Mouse (Mus musculus): ENCODE data around the gene Lrch1.
A peak's percentile ranks its signal among the peaks of the same experiment; 100 is the strongest.

The Lrch1 gene

DNA sequence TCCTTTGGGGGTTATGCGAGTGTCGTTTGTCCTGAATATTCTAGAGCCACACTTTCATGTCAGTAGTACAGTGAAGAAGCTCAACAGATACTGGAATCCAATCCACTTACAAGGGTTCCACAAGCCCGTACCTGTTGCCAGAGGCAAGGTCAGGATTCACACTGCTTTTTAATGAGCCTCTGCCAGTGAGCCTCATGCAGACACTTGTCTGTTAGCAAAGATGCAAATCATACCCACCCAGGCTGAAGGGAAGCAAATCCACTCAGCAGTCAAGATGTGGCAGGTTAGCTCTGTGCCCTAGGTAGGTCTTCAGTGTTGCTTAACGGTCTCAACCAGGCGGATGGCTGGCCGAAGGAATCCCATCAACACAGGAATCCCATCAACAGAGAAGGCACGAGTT, 62.8 kb downstream of the Lrch1 start:
- DNase-seq: no peak

DNA sequence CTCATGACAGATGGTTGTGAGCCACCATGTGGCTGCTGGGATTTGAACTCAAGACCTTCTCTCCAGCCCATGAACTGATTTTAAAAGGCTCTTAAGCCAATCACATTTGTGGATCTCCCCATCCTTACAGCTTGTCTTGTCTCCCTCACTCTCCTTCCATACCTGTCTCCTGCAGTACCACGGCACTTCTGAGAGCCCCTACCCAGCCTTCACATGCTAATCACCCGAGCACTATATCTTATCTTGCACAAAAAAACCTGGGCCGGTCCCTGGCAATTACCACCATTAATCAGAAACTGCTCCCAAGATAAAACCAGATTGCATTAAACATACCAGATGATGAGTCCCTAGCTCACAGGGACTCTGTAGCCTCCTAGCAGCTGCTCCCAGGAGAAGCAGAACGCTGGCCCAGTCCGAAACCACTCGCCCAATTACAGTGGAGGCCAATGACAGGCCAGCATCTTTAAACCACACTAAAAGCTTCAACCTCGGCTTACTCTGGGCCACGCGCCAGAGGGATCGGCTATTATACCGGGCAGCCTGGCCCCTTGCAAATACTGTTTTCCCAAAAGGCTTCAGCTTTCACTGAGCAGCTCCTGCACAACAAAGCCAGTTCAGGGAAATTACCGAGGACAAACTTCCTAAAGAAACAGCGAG, 63.5 kb downstream of the Lrch1 start:
- DNase-seq: peak; percentile 56

DNA sequence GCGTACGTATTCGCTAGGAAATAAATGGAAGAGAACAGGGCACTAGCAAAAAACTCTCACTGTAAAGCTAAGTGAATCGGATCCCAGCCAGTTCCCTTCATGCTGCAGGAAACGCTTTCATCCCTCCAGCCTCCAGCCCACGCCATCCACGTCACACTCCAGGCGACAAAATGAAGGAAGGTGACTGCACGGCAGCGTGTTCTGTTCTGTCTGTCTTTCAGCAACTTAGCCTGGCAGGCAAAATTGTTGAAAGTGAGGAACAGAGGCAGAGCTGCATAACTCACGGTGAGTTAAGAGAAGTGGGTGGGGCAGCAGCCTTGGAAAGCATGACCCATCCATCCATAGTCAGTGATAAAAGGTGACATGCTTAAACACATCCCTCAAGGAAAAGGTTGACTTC, 64.5 kb downstream of the Lrch1 start:
- no peak for DNase-seq

DNA sequence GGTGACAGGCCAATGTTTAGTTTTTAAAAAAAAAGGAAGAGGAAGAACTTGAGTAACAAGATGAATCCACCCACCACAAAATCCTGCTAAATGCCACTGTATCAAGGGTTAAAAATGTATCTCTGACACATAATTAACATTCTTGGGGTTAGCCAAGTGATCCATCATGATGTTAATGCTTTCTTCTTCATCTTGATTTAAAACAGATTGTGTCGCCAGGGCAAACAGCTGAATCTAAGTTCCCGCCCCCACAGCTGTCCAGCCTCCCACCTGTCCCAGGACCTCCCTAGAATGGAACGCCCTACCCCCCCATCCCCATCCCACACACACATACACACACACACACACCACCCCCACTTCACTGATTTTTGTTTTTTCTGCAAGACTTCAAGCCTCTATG, 64.9 kb downstream of the Lrch1 start:
- no peak for DNase-seq

DNA sequence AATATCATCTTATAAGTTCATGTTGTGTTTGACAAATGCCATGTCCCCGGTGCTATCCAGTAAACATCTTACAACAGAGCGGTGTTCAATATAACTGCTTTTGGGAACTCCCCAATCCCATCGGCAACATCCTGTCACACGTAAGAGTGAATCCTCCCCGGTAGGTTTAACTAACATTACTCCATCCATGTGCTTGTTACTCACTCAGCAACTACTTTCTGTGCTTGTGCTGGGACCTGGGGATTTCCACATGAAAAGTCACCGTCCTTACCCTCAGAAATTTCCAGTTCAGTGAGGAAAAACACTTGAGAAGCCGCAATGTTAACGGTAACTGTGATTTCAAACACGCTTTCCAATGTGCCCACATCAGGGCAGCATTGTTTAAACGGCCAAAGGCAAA, 66.8 kb downstream of the Lrch1 start:
- DNase-seq: no peak

DNA sequence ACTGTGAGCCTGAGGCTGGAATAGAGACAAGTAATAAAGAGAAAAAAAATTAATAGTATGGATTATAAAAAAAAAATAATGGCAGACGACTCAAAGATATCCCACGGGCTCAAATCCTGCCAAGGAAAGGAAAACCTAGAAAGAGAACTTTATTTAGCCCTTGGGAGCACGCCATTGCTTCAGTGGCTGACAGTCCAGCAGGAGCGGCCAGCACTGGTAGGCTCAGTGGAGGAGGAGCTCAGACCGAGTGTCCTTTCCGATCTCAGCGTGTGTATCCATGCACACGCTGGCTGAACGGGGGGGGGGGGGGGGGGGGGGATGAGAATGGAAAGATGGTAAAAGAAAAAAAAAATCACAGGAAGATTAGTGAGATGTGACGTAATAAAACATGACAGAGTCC, 68.2 kb downstream of the Lrch1 start:
- no peak for DNase-seq

DNA sequence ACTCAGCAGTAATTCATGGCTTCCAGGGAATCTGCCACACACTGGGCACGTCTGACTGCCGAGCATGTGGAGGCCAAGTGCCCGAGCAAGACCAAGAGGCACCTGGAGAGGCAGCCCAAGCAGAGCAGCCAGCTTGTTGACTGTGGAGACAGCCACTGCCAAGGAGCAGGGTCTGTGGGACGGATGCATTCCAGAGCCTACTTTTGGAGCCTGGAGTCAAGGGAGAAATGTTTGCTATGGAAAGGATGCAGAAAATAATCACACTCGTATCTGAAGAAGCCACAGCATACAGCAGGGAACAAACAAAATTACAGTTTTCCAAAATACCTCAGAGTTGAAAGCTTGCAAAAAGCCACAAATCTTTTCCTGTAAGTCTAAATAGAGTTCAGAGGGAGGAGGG, 70.4 kb downstream of the Lrch1 start:
- no peak for DNase-seq

DNA sequence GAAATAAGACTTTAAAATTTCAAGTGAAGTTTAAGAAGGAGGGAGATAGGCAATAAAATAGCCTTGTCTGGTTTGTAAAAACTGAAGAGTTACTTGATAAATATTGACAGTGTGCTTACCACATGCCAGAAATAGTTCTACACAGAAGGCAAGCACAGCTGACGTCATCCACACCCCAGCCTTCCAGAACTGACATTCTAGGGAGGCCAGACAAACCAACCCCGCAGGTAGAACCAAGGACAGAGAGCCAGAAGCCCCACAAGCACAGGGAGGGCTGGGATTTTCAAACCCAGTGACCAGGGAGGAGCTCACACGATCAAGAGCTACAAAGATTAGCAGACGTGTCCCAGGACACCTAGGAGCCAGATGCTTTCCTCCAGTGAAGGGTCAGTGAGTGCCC, 76.5 kb downstream of the Lrch1 start:
- DNase-seq: peak; percentile 73

DNA sequence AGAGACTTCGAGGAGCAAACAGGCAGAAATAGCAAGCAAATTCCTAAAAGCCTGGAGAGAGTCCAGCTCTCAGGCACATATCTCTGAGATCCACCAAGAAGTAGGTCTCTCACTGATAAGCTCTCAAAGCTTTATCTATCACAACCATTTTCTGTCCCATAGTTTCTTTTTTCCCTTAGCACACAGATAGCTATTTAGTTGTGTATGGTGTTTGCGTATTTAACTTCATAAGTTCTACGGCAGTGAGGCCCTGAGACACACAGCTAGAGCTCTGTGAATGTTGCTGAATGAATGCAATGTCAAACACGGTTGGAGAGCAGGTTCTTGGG, 78.8 kb downstream of the Lrch1 start:
- DNase-seq: no peak

DNA sequence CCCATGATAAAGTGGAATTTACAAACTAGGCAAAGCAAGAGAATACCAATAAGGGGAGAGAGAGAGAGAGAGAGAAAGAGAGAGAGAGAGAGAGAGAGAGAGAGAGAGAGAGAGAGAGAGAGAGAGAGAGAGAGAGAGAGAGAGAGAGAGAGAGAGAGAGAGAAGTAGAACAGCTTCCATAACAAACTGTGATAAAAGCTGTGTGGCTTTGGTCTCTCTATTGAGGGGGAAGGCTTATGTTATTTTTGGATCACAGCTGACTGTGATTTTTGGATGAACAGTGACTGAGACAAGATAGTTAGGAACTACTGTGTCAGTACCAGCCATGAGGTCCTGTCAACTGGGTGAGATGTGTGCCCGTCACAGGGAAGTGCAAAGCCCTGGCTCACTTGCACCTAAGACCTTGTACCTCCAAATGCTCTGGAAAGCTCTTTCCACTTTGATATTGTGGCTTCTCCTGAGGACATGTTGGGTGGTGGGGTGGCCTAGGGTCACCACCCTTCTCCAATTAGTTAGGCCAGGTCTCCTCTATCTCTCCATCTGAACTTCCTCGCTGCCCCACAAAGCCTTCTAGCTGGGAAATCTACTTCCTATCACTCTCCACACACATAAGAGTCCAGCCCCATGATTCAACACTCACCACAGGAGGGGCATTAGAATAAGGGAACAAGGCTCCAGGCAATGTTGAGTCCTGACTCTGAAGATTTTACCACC, 79.3 kb downstream of the Lrch1 start:
- no peak for DNase-seq

DNA sequence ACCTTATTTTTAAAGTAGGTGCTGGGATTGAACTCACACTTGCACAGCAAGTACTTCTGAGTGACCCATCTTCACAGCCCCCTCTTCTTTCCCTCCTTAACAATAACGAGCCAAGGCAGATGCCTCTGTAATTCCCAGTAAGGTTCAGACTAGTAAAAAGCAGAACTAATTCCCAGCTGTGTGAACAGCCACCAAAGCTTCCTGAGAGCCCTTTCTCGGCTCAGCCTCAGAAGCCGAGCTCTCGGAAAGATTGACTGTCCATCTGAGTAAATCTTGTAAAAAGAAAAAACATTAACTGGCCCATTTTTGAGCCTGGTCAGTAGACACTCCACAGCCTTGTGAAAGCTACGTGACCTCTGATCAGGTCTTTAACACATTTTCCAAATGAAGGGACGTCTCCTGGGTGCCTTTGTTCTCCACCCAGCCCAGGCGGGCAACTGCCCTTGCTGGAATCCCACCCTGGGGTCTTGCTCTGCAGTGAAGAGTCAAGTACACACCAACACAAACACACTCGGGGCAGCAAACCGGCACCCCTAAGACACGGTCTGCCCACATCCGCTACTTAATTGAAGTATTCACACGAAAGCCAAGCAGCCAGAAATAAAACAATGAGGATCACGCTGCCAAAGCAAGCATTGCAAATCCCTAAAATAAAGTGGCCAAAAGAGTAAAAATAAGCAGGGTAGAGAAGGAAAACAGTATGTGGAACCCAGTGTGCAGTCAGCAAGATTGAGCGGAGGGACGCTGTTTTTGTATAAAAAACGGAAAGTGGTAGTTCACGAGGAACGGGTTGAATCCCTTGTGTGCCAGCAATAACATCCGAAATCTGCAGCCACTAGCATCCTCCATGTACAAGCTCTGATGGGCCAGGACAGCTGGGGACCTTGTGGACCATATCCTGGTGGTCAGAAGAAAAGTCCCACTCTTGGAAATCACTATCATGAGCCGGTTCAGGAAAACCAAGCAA, 80.3 kb downstream of the Lrch1 start:
- no peak for DNase-seq

DNA sequence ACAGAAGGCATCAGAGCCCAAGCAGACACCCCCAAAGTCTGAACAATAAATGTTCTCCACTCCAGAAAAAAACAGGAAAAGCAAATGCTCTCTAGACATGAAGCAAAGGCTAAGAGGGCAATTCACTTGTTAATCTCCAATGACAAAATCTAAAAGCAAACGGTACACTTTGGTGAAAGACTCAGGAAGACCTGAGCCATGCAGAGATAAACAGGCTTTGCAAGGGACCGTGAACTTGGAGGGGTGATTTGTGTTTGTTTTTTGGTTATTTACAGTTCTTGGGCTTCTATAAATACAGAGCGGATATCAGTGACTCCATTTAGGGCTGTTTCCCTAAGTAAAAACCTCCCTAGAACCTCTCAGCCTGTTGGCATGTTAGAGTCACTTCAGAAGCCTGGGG, 81.9 kb downstream of the Lrch1 start:
- no peak for DNase-seq

DNA sequence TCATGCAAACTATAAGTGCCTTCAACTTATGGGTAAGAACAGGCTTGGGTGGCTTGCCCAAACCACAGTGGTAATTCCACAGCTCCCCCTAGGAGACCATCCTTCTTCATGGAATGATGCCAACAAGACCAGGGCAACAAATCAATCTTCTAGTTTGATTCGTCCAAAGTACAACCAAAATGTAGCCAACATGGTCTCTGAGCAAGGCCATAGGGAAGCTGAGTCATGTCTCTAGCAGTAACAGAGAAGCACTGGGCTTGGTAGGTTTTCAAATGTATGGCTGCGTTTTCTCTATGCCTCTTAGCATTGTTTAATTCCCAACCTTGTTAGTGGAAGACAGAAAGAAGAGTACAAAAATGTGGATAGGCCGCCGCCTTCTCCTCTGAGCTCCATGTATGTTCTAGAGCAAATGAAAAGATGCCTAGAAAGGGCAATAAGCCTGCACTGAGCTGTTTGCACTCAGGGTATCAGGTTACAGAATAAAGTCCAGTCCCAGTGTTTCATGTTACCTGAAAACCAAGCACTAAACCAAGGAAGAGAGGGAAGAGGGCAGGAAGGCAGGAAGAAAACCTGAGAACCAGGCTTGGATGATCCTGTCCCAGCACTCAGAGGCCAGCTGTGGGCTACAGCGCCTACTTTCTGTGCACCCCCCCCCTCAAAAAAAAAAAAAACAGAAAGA, 82.7 kb downstream of the Lrch1 start:
- DNase-seq: no peak

DNA sequence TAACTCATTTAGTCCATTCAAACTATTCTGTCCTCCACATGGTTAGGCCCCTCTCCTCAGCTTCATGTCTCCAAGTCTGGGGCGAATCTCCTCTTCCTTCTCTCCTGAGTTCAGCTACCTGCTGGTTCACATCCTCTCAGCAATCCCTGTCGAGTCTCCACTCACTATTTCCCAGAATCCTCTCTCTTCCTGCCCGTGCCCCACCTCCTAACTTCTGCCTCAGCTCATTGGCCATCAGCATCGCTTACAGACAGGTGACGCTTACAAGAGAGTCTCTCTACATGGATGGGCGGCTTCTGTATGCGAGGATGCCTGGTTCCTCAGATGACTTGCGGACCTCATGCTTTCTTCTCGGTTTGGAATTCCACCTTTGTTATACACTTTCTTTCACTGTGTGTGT, 86.2 kb downstream of the Lrch1 start:
- no peak for DNase-seq

DNA sequence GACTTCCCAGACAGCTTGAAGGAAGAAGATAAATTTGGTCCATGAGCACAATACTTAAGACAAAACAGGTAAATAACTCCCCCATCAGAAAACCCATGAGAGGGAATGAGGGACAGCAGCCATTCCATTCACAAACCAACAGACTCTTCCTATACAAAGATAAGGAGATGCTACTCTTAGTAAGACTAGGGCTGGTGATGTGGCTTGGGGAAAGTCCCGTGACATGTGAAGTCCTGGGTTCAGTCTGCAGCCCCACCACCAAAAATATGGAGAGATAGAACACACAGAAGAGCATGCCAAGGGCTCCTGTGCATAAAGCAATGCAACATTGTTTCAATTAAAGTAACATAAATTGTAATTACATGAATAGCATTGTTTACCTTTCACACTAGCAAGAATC, 88.5 kb downstream of the Lrch1 start:
- no peak for DNase-seq

DNA sequence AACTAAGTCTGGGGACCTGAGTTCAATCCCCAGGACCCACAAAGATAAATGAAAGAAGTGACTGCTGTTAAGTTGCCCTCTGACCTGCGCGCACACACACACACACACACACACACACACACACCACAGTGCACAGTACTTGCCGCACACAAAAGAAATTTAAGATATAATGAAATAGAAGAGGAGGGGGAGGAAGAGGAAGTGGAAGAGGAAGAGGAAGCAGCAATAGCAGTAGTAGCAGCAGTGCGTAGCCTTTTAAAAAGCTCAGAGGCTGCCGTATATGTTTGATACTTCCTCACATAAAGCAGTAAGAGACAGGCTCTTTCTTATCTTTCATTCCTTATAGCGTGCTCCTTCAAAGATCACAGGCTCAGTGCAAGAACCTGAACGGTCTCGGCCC, 92.2 kb downstream of the Lrch1 start:
- no peak for DNase-seq

DNA sequence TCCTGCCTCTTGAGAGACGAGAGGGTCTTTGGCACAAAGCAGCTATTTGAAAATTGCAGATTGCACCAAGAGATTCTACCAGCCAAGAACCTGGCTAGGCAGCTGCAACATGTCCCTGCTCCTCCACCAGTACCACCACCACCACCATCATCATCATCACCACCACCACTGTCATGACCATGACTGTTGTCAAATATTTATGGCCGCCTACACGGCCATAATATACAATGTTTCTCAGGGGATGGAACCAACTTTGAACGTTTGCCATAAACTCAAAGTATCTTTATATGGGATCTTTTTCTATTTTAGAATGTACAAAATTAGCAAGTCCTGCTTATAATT, 93.9 kb downstream of the Lrch1 start:
- no peak for DNase-seq

DNA sequence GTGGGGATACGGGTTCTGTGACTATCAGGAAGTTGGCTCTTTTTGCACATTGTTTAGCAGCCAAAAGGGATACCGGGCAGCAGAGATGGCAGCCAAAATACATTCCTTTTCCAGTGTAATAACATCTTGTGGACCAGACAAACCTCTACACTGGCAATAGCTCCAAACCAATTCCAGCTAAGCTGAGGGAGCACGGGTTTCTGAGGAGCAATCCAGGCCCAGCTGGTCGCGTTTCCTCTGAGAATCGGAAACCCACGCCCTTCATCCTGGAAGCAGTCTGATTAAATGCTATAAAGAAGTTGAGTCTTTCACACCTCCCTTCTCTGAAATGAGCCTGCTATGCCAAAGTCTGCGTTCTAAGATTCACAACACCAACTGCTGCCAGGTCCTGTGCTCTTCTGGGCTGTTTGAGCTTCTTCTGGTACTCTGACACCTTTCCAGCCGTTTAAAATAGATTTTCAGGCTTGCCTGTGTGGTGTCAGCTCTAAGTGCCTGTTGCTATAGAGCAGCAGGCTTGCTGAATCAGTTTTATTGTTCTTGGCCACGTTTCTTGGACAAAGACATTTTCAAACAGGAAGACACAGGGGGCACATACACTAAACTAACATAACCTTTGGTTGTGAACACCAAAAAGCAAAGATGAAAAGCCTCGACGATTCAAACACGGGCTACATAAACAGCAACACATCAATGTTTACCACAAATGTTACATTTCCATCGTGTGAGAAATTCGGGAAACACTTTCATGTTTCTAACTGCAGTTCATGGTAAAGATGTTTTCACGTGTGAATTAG, 94.5 kb downstream of the Lrch1 start:
- no peak for DNase-seq

DNA sequence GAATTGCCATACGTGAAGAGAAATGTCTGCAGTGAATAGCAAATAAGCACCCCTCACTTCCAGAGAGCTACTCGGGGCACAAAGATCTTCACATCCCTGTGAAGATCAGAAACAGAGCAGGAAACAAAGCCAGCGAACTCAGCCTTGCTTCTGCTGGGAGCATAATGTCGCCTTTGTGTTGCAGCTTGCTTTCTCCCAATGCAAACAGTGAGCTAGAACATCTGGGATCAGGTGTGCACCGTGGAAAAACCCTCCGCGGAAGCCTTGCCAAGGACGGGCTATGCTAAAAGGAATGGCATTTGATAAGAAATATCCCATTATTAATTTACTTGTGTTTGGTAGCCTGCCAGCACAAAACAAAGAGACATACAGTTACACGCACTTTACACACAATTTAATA, 95.8 kb downstream of the Lrch1 start:
- DNase-seq: no peak

DNA sequence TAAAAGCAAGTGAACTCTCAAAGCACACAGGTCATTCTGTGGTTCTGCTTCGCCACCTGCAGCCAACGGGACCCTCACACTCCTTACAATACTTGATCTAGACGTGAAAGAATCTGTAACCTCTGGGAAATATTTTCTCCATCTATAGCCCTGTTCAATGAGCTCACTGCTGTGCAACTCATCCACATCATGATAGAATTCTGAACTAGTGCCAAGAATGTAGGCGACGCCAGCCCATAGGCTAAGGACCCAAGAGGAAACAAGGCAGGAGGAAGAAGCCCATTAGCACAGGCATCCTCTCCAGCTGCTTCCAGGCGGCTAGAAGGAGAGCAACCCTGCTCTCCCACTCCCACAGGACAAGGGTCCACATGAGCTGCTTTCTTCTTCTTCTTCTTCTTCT, 98.7 kb downstream of the Lrch1 start:
- no peak for DNase-seq

DNA sequence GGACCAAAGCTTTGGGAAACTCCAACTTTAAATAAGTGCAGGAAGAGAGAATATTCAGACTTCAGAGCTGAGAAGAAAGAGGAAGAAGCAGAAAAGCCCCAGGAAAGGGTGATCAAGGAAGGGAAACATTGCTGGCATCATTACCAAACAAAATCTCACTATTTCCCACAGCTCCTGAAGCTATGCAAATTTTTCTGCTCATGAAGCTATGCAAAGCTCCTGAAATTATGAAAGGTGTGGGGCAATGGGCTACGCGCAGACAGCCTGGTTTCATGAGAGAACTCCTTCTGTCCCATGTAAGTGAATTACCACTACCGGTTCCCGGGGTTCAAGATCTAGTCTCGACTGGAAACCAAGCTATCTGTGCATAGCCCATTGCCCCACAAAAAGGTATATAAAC, 99.5 kb downstream of the Lrch1 start:
- no peak for DNase-seq

DNA sequence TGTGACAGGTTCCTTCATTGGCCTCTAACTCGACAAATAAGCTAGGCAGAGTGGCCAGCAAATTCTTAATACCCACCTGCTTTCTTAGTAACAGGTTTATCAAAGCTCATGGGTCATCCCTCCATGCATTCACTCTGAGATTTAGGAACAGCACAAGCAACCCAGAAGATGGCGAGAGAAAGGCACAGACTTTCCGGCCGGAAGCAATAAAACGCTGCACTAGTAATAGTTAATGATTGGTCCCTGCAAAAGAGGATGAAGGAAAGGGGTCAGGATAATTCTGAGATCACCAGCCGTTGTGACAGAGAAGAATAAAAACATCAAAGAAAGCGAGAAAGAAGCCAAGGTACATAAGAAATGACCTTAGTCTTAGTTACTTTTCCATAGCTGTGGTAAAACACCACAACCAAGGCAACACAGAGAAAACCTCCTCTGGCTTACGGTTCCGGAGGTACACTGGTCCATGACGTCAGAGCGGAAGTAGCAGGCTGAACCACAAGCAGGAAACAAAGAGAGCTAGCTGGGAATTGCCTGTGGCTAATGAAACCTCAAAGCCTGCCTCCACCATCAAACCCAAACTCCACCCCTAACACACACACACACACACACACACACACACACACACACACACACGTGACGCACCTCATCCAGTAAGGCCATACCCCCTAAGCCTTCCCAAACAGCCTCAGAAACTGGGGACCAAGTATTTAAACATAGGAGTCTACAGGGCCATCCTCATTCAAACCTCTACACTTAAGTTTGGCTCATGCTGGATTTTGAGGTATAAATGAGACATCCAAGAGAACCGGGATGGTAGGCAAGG, 100.2 kb downstream of the Lrch1 start:
- DNase-seq: peak; percentile 26
